Mouse (Mus musculus) megakaryocyte, embryonic 14.5 days (primary cell): Measurements from ENCODE around the gene Gm9508.

Experiments
- FLI1 ChIP-seq: IDR thresholded peaks from 2 replicates; pipeline ENCODE4 v1.6.1; 2012; ENCODE audit warnings: low read length, inconsistent platforms, mixed read lengths
- GATA1 ChIP-seq: IDR thresholded peaks from 3 replicates; pipeline ENCODE4 v1.6.1; 2012; ENCODE audit warnings: mixed read lengths, low read length, inconsistent platforms, borderline replicate concordance

DNA sequence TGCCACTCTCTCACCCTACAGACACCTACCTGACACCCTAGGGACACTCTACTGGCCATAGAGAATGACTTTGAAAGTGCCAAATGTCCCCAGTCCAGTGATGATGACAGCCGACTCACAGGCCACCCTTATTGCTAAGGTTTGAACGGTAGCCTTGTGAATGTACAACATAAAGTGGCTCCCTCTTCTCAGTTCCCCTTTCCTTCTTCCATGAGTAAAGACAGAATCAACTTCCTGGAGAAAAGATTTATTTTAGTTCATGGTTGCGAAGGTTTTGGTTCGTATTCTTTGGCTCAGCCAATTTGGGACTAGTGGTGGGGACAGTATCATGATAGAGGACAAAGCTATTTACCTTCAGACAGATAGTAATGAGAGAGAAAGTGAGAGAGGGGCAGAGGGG is 41.9 kb upstream of the Gm9508 start:
- TF ChIP-seq GATA1 (no peak), FLI1 (no peak)
